Mouse (Mus musculus): ENCODE data around the gene Dvl1. TPM values are rescaled to one million over a fixed set of nuclear protein-coding genes. Genes with fewer than 3 reads are reported as not detected.

Dvl1 gene
- polyA plus RNA-seq, 1 experiment from 2014 or later: 5.3 TPM

GRCm38 (mm10) chr4:155830596-155830995, 16.6 kb upstream of the Dvl1 start:
- H3K27me3 ChIP-seq: no peaks in the 10 kb centered on the region
- 53% methylated on average over 8 of the region's 8 CpGs for WGBS
- ATAC-seq (replicated peaks; ENCODE audit: low FRiP score): no peak
- no peaks in the 10 kb centered on the region for H3K9me3 ChIP-seq (replicated peaks)
- peak overlapping the region; percentile 67 for H3K4me2 ChIP-seq
- peak overlapping the region; percentile 72 for H3K4me3 ChIP-seq (replicated peaks)
- H3K9ac ChIP-seq: peak overlapping the region; percentile 9; the same call in 1 of the 2 replicates
- H3K27ac ChIP-seq: peak overlapping the region; percentile 96; the same call in 1 of the 2 replicates
- H3K4me1 ChIP-seq: peaks cover 27% of the 10 kb centered on the region
- peaks cover 33% of the 10 kb centered on the region for H3K36me3 ChIP-seq

GRCm38 (mm10) chr4:155831205-155831766, 15.9 kb upstream of the Dvl1 start, which contains the start of gene Aurkaip1:
TSS of gene Aurkaip1 (plus strand) at chr4:155831272.
- H3K27ac ChIP-seq: peak within 1 kb of the TSS; percentile 96
- H3K4me3 ChIP-seq (replicated peaks): peak within 1 kb of the TSS; percentile 72
- peak within 1 kb of the TSS; percentile 67 for H3K4me2 ChIP-seq
- peaks cover 27% of the 10 kb centered on the region for H3K4me1 ChIP-seq
- no peaks in the 10 kb centered on the region for H3K9me3 ChIP-seq (replicated peaks)
- peaks cover 29% of the 10 kb centered on the region for H3K36me3 ChIP-seq
- no peaks in the 10 kb centered on the region for H3K27me3 ChIP-seq
- WGBS: under 1% methylated on average over 49 of the region's 49 CpGs
- peak; percentile 96 for ATAC-seq (replicated peaks; ENCODE audit: low FRiP score)
- peak within 1 kb of the TSS; percentile 81 for H3K9ac ChIP-seq

- Histone ChIP-seq H3K27ac (peak overlapping the region; percentile 96), H3K27me3 (no peaks in the 10 kb centered on the region), H3K9me3 (replicated peaks) (no peaks in the 10 kb centered on the region), H3K36me3 (peaks cover 24% of the 10 kb centered on the region), H3K4me2 (peak overlapping the region; percentile 67), H3K4me1 (peaks cover 27% of the 10 kb centered on the region), H3K4me3 (replicated peaks) (peak overlapping the region; percentile 72), H3K9ac (peak overlapping the region; percentile 81)
- under 1% methylated on average over 25 of the region's 25 CpGs for WGBS
- ATAC-seq (replicated peaks; ENCODE audit: low FRiP score): peak; percentile 9; the same call in 1 of the 2 replicates
Observed at GRCm38 (mm10) chr4:155831831-155832230, 15.4 kb upstream of the Dvl1 start.

DNA sequence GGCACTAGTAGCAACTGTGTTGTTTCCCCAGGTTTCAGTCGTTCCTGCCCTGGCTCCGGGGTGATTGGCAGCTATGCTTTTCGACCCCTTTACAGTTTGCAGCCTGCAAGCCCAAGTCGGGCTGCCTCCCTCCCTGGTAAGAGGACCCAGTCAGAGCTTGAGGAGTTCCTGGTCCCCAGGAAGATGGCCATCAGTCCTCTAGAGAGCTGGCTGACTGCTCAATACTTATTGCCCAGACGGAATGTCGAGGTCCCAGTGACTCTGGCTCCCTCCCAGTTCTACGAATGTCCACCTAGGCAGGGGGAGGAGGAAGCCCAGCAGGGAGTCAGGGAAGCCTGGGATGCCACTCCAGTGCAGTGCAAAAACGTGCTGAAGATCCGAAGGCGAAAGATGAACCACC, 14.9 kb upstream of the Dvl1 start:
- Histone ChIP-seq H3K4me2 (peak overlapping the region; percentile 67), H3K9ac (peak overlapping the region; percentile 81), H3K9me3 (replicated peaks) (no peaks in the 10 kb centered on the region), H3K4me3 (replicated peaks) (peak overlapping the region; percentile 72), H3K36me3 (peaks cover 19% of the 10 kb centered on the region), H3K4me1 (peaks cover 27% of the 10 kb centered on the region), H3K27ac (peak overlapping the region; percentile 96; the same call in 1 of the 2 replicates), H3K27me3 (no peaks in the 10 kb centered on the region)
- 49% methylated on average over 10 of the region's 10 CpGs for WGBS
- ATAC-seq (replicated peaks; ENCODE audit: low FRiP score): no peak

- H3K27ac ChIP-seq: no peak overlapping the region
- H3K4me3 ChIP-seq (replicated peaks): no peak overlapping the region; the same call in 1 of the 2 replicates
- WGBS: 85% methylated on average over 4 of the region's 4 CpGs
- no peaks in the 10 kb centered on the region for H3K9me3 ChIP-seq (replicated peaks)
- peaks cover 35% of the 10 kb centered on the region for H3K4me1 ChIP-seq
- H3K27me3 ChIP-seq: no peaks in the 10 kb centered on the region
- peaks cover 12% of the 10 kb centered on the region for H3K36me3 ChIP-seq
- no peak overlapping the region; the same call in 1 of the 2 replicates for H3K4me2 ChIP-seq
- no peak overlapping the region for H3K9ac ChIP-seq
- ATAC-seq (replicated peaks; ENCODE audit: low FRiP score): no peak
Observed at GRCm38 (mm10) chr4:155833234-155833633, 14.0 kb upstream of the Dvl1 start.

GRCm38 (mm10) chr4:155833836-155834235, 13.4 kb upstream of the Dvl1 start:
- peak overlapping the region; percentile 6 for H3K27ac ChIP-seq
- peak overlapping the region; percentile 4; the same call in 1 of the 2 replicates for H3K4me2 ChIP-seq
- WGBS: 22% methylated on average over 2 of the region's 2 CpGs
- H3K9me3 ChIP-seq (replicated peaks): no peaks in the 10 kb centered on the region
- H3K4me3 ChIP-seq (replicated peaks): 0 out of 2 replicates have a peak overlapping the region, but pooled peaks have one; percentile 0
- peaks cover 12% of the 10 kb centered on the region for H3K36me3 ChIP-seq
- ATAC-seq (replicated peaks; ENCODE audit: low FRiP score): 0 out of 2 replicates have a peak, but pooled peaks have one; percentile 12
- H3K4me1 ChIP-seq: peaks cover 42% of the 10 kb centered on the region
- no peaks in the 10 kb centered on the region for H3K27me3 ChIP-seq
- no peak overlapping the region for H3K9ac ChIP-seq

DNA sequence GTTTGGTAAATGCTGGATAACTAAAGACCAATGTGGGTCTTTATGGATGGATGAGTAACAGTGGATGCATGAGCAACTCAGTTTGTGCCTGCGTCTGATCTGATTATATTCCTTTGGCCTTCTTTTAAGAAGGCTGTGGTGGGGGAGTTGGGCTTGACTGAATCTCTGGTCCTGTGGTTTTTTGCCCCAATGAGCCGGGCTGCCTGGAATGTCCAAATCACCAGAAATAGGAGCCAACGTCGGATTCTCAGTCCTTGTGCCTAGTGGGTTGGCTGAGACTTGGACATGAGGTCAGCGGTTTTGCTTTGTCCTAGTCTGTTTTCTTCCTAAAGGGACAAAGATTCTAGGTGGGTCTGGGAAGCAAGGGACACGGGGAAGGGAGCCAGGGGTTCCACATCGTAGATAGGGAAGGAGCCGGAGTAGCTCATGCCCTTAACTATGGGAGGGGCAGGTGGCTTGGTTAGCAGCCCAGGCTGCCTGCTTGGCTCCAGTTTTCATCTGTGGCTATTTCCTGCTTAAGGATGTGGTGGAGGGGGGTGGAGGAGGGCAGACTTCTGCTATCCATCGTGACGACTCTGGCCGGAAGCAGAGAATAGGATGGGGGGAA, 9.7 kb upstream of the Dvl1 start:
- no peak for ATAC-seq (replicated peaks; ENCODE audit: low FRiP score)
- no peak overlapping the region for H3K4me3 ChIP-seq (replicated peaks)
- peaks cover 64% of the 10 kb centered on the region for H3K4me1 ChIP-seq
- H3K9ac ChIP-seq: no peak overlapping the region
- WGBS: 75% methylated on average over 11 of the region's 11 CpGs
- H3K36me3 ChIP-seq: peaks cover 14% of the 10 kb centered on the region
- no peaks in the 10 kb centered on the region for H3K27me3 ChIP-seq
- no peaks in the 10 kb centered on the region for H3K9me3 ChIP-seq (replicated peaks)
- peak overlapping the region; percentile 91 for H3K27ac ChIP-seq
- H3K4me2 ChIP-seq: no peak overlapping the region

DNA sequence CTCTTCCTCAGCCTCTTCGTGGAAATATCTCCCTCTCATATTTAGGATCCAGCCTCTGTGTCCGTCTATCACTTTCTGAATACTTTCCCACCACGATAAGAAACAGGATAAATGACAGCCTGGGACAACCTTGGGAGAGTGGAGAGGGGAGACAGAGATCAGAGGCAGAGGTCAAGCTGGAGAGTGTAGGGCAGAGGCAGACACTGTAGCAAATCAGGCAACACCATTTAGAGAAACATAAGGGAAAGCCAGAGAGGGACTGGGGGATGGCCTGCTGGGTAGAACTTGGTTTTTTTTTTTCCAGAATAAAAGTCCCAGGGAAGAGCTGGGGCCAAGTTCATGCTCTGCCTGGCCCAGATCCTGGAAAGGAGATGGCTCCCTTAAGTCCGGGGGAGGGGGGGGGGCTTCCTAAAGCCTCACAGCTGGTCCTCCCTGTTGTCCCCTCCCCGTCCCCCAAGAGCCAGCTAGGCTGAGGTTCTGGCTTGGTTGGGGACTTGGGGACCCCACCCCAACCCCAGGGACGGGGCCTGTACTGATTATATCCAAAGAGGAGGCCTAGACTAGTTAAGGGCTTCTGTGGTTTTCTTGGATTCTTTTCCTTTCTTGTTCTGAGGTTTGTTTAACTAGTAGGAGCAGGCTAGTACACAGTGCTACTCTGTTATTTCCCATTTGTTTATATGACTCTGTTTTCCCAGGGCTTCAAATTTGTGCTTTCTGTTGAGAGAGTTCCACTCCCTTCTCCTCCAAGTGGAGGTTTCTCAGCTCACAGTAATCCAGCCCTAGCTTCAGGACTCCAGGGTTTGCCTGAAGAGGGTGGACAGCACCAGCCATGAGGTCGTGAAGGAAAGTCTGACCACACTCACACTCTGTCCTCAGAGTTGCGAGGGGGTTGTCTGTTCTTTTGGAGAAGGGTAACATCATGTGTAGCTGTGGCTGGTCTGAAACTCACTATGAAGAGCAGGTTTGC, 8.7 kb upstream of the Dvl1 start:
- 52% methylated on average over 8 of the region's 8 CpGs for WGBS
- Histone ChIP-seq H3K4me2 (peak overlapping the region; percentile 77), H3K27ac (peak overlapping the region; percentile 91), H3K4me3 (replicated peaks) (no peak overlapping the region), H3K36me3 (peaks cover 14% of the 10 kb centered on the region), H3K27me3 (no peaks in the 10 kb centered on the region), H3K4me1 (peaks cover 55% of the 10 kb centered on the region), H3K9me3 (replicated peaks) (no peaks in the 10 kb centered on the region), H3K9ac (no peak overlapping the region; the same call in 1 of the 2 replicates)
- no peak for ATAC-seq (replicated peaks; ENCODE audit: low FRiP score)

- peaks cover 45% of the 10 kb centered on the region for H3K4me1 ChIP-seq
- H3K27ac ChIP-seq: peak within 1 kb of the TSS; percentile 91
- H3K4me3 ChIP-seq (replicated peaks): peak within 1 kb of the TSS; percentile 50
- peaks cover 16% of the 10 kb centered on the region for H3K36me3 ChIP-seq
- ATAC-seq (replicated peaks; ENCODE audit: low FRiP score): peak; percentile 95
- H3K9ac ChIP-seq: peak within 1 kb of the TSS; percentile 51
- peak within 1 kb of the TSS; percentile 77 for H3K4me2 ChIP-seq
- H3K27me3 ChIP-seq: no peaks in the 10 kb centered on the region
- WGBS: under 1% methylated on average over 16 of the region's 16 CpGs
- no peaks in the 10 kb centered on the region for H3K9me3 ChIP-seq (replicated peaks)
Observed at GRCm38 (mm10) chr4:155839483-155839910, 7.7 kb upstream of the Dvl1 start, which contains the start of gene Mxra8. TSS of gene Mxra8 (plus strand) at chr4:155839680.

DNA sequence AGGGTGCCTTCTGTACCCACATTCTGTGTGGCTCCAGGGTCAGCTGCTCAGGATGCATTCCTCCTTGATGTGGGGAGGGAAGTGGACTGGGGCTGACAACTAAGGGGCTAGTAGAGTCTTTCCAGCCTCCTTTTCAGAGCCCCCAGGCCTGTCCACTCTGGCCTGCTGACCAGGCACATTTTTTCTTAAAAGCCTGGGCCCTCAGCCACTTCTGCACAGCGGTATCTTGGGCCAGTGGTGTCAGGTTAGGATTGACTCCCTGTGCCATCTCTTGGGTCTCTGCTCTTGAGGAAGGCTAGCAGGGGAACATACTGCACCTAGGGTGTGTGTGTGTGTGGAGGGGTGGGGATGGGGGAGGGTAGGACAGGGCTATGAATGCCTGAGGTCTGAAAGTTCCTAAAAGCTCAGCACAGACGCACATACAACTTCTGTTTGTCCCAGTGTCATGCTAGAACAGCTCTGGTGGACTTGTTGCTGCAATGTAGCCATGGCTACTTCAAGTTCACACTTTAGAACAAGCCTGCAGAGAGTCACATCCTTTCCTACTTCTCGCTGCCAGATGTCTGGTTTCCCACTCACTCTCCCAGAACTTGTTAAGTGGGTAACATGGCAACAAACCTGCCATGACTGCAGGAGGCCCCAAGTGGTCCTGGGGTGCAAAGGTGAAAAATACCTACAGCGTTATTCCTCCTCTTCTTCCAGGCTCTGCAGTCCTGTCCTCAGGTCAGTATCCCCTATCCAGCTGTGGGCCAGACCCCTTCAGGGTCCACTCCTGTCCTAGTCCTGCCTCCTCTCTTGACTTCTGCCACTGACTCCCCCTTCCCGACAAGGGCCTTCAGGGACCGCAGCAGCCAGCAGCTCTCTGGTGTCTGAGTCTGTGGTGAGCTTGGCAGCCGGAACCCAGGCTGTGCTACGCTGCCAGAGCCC, 6.9 kb upstream of the Dvl1 start:
- peaks cover 45% of the 10 kb centered on the region for H3K4me1 ChIP-seq
- peaks cover 16% of the 10 kb centered on the region for H3K36me3 ChIP-seq
- peak overlapping the region; percentile 91 for H3K27ac ChIP-seq
- peak overlapping the region; percentile 51 for H3K9ac ChIP-seq
- peak overlapping the region; percentile 77 for H3K4me2 ChIP-seq
- no peaks in the 10 kb centered on the region for H3K9me3 ChIP-seq (replicated peaks)
- 10% methylated on average over 8 of the region's 8 CpGs for WGBS
- no peaks in the 10 kb centered on the region for H3K27me3 ChIP-seq
- H3K4me3 ChIP-seq (replicated peaks): peak overlapping the region; percentile 50
- ATAC-seq (replicated peaks; ENCODE audit: low FRiP score): peak; percentile 5
